Mouse (Mus musculus) left cerebral cortex, postnatal 25 days (tissue): ENCODE measurements around the gene Shisal1. TPM values are rescaled to one million over a fixed set of nuclear protein-coding genes. Genes with fewer than 3 reads are reported as not detected.

Experiments used
- DNase-seq, 2 experiments: peaks; one replicate each; pipeline ENCODE4 v3.0.0; 2022; ENCODE audit warnings: low spot score in 2 of 2, mixed read lengths in 1 of 2
- intact Hi-C: fragments of 180-260 bp; cut with DNase I; formaldehyde crosslinking; loops from one replicate; pipeline ENCODE4 v1.15.1; 2025
- total RNA-seq, 2 experiments: library from RNA; stranded (reverse); gene quantifications; 2 replicates each; pipeline ENCODE4 v1.2.3; 2021

Shisal1 gene
- total RNA-seq, 2 experiments from 2014 or later, result 46.6 to 46.9 TPM

- intact Hi-C loops, result no loop called here
- no peak for DNase-seq
These were observed 58.2 kb downstream of the Shisal1 start for GRCm38 (mm10) chr15:84388698-84389131.

- intact Hi-C loops, result no loop called here
- DNase-seq, result peak in 1 of 2 experiments; percentile 66
These were observed 60.8 kb downstream of the Shisal1 start for GRCm38 (mm10) chr15:84385995-84386565.

GRCm38 (mm10) chr15:84384066-84384465 is 62.8 kb downstream of the Shisal1 start:
- intact Hi-C loops, result no loop called here
- DNase-seq, result no peak

GRCm38 (mm10) chr15:84380181-84380580 is 66.7 kb downstream of the Shisal1 start:
- DNase-seq, result no peak
- intact Hi-C loops, result no loop called here

GRCm38 (mm10) chr15:84378734-84379133 is 68.2 kb downstream of the Shisal1 start:
- DNase-seq, result no peak
- intact Hi-C loops, result no loop called here

GRCm38 (mm10) chr15:84372801-84373200 is 74.1 kb downstream of the Shisal1 start:
- no peak for DNase-seq
- intact Hi-C loops, result no loop called here

- intact Hi-C loops, result no loop called here
- no peak for DNase-seq
These were observed 79.5 kb downstream of the Shisal1 start for GRCm38 (mm10) chr15:84367402-84367801.

GRCm38 (mm10) chr15:84366574-84366989 is 80.3 kb downstream of the Shisal1 start:
- intact Hi-C loops, result no loop called here
- peak; percentile 42 to 67 for DNase-seq

GRCm38 (mm10) chr15:84365675-84366381 is 81.1 kb downstream of the Shisal1 start:
- DNase-seq, result no peak
- intact Hi-C loops, result no loop called here

GRCm38 (mm10) chr15:84364746-84365145 is 82.2 kb downstream of the Shisal1 start:
- intact Hi-C loops, result no loop called here
- no peak for DNase-seq

- intact Hi-C loops, result no loop called here
- no peak for DNase-seq
These were observed 91.8 kb downstream of the Shisal1 start for GRCm38 (mm10) chr15:84355081-84355480.

GRCm38 (mm10) chr15:84351915-84352844 is 94.7 kb downstream of the Shisal1 start:
- DNase-seq, result peak in 1 of 2 experiments; percentile 54
- intact Hi-C loops, result no loop called here

- DNase-seq, result no peak
- intact Hi-C loops, result no loop called here
These were observed 95.6 kb downstream of the Shisal1 start for GRCm38 (mm10) chr15:84351342-84351741.

- no peak for DNase-seq
- intact Hi-C loops, result no loop called here
These were observed 96.8 kb downstream of the Shisal1 start for GRCm38 (mm10) chr15:84349915-84350738.

- no peak for DNase-seq
- intact Hi-C loops, result no loop called here
These were observed 98.1 kb downstream of the Shisal1 start for GRCm38 (mm10) chr15:84348769-84349168.

- DNase-seq, result no peak
These were observed 106.0 kb downstream of the Shisal1 start for GRCm38 (mm10) chr15:84340926-84341325.

GRCm38 (mm10) chr15:84337599-84337998 is 109.3 kb downstream of the Shisal1 start:
- intact Hi-C loops, result no loop called here
- peak in 1 of 2 experiments; percentile 77 for DNase-seq

More at GRCm38 (mm10) chr15:84340926-84341325, 106.0 kb downstream of the Shisal1 start:
- intact Hi-C loops, result no loop called here

GRCm38 (mm10) chr15:84336281-84336817 is 110.5 kb downstream of the Shisal1 start:
- intact Hi-C loops, result no loop called here
- DNase-seq, result peak in 1 of 2 experiments; percentile 55

- no peak for DNase-seq
- intact Hi-C loops, result no loop called here
These were observed 115.8 kb downstream of the Shisal1 start for GRCm38 (mm10) chr15:84331066-84331612.
